Mouse (Mus musculus): ENCODE results near the gene Lypd1. TPM values are rescaled to one million over a fixed set of nuclear protein-coding genes. Genes with fewer than 3 reads are reported as not detected.
A peak's percentile ranks its signal among the peaks of the same experiment; 100 is the strongest.

Lypd1 gene
- total RNA-seq (2021), result 100 to 1,000 TPM; 119 to 130 TPM

DNA sequence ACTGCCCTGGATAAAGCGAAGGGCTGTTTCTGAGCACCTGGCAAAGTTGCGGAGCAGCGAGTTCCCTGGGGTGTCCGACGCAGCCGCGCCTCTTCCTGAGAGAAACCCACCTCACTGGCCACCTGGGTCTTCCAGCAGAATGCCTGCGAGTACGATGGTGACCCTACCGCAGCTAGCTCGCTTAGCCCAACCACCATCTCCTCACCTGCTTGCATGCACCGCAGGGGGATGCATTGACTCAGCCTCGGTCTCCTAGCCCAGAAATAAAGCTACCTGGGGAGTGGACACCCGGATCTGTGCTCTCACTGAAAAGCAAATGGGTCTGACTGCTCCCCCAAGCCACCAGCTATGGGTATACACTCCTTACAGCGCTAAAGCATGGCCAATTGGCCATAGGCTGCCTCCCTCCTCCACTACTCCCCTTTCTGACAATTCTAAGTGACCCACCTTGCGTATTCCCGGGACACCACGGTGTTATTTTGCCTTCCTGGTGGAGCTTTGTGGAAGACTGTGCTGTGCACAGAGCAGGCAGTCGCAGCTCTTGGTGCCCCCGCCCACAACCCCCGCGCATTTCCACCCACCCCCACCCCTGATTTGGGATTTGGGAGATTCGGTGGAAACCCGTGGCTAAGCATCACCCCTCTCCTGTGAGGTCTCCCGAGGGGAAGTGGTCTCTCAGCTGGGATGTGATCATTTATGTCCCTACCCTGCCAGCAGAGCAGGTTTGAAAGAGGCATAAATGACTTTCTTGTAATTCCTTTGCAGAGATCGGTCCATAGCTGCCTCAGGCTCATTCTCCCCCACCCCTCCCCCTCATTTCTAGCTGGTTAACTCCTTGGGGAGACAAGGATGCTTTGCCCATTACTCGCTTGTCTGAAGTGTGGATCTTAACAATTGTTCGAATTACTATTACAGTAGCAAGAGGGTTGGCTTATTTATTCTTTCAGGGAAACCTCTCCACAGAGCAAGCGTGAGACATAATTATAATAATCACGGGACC is at the start of gene Lypd1:
Gene Lypd1 (minus strand): TSS at position 501 of the 1,000 bp plus-strand sequence.
- DNase-seq (ENCODE audit: low spot score in 2 of 2), result peak in 1 of 2 experiments; percentile 12
- intact Hi-C loops (cut with DNase I), result loop anchor here (2.0 to 5.0 kb wide), 2 partner anchors 121 to 518 kb away; no protein-coding TSS in a partner anchor

DNA sequence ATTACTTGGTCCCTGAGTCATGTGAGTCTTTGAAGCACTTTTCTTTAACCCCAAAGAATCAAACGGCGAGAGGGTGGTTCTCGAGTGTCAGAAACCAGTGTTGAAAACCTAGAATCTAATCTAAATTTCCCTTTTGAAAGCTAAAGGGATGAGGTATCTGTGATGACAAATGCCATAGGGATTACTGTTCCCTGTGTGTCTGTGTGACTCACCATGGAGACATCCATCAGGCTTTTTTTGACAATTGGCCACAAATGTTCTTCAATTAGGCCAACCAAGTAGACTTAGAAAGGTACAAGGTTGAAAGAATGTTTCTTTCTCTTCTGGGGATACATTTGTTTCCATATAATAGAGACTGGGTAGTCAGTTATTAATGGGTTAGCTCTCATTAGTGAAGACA is 38.1 kb upstream of the Lypd1 start:
- DNase-seq (ENCODE audit: low spot score in 2 of 2), result no peak
- intact Hi-C loops (cut with DNase I), result no loop called here

DNA sequence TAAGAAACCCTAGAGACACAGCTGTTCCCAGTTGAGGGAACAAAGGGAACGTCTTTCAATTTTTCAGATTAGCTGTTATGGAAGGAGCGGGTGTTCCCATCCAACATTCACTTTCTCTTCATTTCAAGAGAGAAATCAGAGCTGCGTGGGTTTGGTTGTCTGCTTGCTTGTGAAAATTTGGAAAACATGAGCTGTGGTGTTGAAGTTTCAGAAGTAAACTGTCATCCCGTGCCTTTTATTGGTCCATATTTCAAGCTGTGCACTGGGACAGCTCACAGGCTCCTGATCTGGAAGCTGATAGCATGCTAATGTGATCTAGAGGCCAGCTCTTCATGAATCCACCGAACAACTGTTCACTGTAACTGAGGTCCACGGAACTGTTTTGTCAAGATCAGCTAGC is 36.2 kb upstream of the Lypd1 start:
- peak; percentile 11 to 14 for DNase-seq (ENCODE audit: low spot score in 2 of 2)
- intact Hi-C loops (cut with DNase I), result no loop called here

DNA sequence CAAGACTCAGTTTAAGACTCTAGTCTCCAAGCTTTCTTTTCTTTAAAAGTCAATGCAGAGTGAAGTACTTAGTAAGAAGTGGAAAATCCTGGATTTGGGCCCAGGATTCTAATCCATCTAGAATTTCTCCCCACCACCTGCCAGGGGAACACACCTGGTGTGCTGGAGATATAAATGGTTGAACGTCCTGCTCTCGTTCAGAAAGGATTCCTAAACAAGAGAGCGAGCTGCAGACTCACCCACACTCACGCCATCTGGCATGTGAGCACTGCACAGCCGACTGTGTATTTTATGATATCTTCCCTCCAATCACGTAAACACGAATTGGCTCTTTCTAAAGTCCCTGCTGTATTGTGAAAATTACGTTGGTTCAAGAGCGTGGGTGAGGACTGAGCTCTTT is 32.2 kb upstream of the Lypd1 start:
- intact Hi-C loops (cut with DNase I), result no loop called here
- DNase-seq (ENCODE audit: low spot score in 2 of 2), result peak; percentile 58 to 70

DNA sequence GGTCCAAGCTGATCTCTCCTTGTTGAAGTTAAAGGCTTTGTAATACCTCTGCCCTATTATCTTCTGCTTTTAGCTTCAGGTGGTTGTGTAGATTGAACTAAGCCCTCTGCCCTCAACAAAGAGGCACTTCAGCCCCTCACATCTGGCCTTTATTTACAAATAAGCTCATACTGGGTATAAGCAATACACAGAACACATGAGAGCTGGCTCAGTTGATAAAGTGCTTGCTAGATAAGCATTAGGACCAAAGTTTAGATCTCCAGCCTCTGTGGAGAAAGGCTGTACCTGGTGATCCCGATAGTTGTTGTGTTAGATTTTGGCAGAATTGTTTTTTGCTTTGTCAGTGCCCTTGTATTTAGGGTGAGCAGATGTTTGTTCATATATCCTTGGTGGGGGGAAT is 30.4 kb upstream of the Lypd1 start:
- intact Hi-C loops (cut with DNase I), result no loop called here
- DNase-seq (ENCODE audit: low spot score in 2 of 2), result no peak

DNA sequence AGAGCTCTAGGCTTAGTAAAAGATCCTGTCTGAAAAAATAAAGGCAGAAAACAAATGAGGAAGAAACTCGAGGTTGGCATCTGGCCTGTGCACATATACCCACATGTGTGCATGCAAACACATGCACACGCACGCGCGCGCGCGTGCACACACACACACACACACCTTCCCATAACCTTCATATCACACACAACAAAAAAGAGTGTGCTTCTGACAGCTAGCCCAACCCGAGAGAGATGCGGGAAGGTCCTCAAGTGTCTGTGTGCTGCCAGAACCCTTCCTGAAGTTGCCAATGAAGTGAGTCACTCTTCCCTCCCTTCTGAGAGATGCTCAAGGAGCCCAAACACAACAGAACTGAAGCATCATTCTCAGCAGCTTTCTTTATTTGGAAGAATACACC is 12.6 kb upstream of the Lypd1 start:
- DNase-seq (ENCODE audit: low spot score in 2 of 2), result peak in 1 of 2 experiments; percentile 32
- intact Hi-C loops (cut with DNase I), result no loop called here

DNA sequence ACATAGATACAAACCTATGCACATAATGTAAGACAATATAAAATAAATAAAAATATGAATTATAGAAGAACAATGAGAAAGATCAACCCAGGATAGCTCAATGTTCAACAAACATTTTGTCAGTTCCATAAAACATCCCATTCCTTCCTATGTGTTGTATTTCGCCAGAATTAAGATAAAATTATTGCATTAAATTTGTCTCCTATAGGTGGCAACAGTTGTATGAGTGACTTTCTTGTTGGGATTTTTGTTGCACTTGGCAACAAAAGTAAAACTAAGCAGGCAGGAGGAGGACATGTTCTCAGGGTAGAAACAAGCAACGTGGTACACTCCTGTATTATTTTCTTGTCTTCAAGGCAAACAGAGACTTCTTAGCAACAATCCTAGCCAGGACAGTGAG is 10.2 kb upstream of the Lypd1 start:
- no peak for DNase-seq (ENCODE audit: low spot score in 2 of 2)
- intact Hi-C loops (cut with DNase I), result no loop called here

DNA sequence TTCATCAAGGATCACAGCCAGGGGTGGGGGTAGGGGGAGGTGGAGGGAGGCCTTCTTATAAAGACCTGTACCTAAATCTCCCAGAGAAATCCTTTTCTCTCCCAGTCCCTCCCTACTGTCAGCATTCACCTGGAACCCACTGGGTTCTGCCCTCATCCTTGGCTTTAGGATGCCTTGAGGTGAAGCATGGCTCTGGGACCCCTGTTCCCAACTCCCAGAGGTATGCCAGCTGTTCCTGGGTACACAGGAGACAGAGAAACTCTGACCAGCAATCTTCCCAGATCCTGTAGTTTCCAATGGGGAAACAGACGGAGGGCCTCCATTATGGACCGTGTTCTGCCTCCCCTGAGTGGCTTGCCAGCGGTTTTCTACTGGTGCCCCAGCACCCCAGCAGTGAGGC is 7.8 kb upstream of the Lypd1 start:
- intact Hi-C loops (cut with DNase I), result no loop called here

DNA sequence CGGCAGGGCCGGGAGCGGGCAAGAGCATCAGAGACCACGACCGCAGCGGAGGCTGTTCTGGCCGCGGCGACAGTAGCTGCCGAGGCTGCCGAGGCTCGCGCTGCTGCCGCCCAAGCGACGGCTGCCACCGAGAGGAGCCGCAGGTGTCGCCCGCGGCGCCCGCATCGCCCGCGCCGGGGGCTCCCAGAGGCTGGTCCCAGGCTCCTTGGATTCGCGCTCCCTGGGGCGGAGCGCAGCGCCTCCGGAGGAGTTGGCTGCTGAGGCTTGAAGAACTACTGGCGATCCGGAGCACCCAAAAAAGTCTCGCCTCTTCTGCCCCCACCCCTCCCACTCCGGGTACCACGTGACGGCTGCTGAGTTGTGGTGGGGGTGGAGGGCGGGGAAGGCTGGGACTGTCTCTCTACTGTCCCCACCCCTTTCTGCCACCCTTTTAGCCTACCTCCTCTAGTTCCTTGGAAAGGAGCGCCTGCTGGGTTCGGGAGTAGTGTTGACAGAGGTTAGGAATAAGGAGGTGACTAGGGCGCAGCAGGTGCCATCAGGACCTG is 928 bp downstream of the Lypd1 start:
- intact Hi-C loops (cut with DNase I), result loop anchor here (2.0 to 5.0 kb wide), 2 partner anchors 120 to 519 kb away; no protein-coding TSS in a partner anchor
- peak; percentile 56 to 68 for DNase-seq (ENCODE audit: low spot score in 2 of 2)

More for the DNA sequence above, 7.8 kb upstream of the Lypd1 start:
- no peak for DNase-seq (ENCODE audit: low spot score in 2 of 2)

DNA sequence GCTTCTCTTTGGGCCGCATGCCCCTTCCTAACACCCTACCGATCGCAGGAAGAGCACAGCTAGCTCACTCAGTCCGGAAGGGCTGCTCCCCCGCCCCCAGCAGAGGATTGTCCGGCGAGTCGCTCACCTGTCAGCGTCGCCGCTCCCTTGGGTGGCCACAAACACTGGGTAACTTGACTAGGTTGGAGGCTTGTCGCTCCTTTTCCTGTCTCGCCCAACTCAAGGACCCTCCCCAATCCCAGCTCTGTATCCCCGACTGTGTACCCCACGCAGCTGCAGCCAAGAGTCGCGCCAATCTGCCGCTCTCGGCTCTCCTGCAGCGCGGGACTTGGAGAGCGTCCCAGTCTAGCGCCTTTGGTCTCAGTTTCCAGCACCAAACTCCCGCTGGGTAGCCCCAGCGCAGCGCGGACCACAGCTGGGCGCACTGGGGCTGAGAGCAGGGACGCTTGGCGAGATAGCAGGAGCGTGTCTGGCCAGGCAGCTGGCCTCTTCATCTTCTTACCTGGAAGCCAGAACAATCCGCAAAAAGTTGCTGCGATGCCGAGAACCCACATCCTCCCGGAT is 1.5 kb downstream of the Lypd1 start:
- DNase-seq (ENCODE audit: low spot score in 2 of 2), result peak; percentile 51 to 52
- intact Hi-C loops (cut with DNase I), result loop anchor here (5.0 kb wide), 1 partner anchor 119 kb away; no protein-coding TSS in a partner anchor

DNA sequence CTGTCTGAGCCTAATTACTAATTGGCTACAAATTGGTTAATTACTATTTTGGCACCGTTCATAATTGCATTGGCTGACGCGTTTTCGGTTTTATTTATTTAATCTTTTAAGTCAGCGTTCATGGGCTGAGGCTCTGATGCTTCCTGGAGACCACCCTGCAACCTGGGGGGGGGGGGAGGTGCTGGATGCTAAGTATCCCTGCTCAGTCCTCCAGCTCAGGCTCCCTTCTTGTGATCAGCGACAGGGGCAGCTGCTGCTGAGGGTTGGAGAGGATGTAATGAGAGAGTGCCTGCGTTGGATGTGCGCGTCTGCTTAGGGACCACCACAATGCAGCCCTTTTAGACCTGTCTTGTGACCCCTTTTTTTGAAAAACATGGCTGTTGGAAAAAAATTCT is 2.0 kb downstream of the Lypd1 start:
- intact Hi-C loops (cut with DNase I), result loop anchor here (5.0 kb wide), 1 partner anchor 119 kb away; no protein-coding TSS in a partner anchor
- no peak for DNase-seq (ENCODE audit: low spot score in 2 of 2)

DNA sequence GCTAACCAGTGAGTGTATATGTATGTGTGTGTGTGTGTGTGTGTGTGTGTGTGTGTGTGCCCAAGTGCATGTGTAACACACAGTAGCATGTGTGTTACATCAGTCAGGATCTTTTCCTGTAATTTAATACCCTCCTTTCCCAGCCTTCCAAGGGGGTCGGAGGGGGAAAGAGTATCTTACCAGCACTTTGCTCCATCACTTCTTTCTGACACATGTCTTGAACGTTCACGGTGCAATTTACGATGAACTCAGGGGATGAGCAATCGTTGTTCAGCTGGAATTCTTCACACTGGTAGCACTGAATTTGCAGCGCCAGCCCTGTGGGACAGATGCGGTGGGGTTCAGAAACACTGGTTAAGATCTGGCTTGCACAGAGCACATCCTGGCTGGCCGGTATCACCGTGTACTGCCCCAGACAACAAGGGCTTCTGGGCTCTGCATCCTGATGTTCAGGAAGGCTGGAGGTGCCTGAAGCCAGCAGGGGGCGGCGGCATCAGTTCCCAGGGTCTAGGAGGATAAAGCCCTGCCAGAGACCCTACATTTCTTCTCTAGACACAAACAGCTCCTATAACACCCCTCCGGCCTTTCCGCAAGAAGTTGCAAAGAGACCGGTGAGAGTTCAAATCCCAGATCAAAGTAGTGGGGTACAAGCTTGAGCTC is 2.6 kb downstream of the Lypd1 start:
- DNase-seq (ENCODE audit: low spot score in 2 of 2), result peak; percentile 4 to 20
- intact Hi-C loops (cut with DNase I), result loop anchor here (5.0 kb wide), 1 partner anchor 118 kb away; no protein-coding TSS in a partner anchor

DNA sequence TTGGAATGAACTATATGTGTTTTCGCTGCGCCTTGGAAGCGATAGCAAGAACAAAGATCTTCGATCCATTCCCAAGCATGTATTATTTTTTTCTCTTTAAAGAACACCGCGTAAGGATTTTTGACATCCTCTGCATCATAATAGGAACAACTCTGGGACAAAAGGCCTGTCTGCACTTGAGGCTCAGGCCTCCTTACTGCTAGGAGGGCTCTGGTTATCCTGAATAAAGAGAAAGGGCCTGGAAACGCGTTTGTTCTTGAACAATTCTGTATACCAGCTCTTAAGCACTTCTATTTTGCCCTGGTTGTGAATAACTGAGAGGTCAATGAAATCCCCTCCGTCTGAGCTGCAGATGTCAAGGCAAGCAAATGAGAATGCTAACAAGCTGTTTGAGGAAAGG is 19.7 kb downstream of the Lypd1 start:
- intact Hi-C loops (cut with DNase I), result no loop called here
- no peak for DNase-seq (ENCODE audit: low spot score in 2 of 2)

DNA sequence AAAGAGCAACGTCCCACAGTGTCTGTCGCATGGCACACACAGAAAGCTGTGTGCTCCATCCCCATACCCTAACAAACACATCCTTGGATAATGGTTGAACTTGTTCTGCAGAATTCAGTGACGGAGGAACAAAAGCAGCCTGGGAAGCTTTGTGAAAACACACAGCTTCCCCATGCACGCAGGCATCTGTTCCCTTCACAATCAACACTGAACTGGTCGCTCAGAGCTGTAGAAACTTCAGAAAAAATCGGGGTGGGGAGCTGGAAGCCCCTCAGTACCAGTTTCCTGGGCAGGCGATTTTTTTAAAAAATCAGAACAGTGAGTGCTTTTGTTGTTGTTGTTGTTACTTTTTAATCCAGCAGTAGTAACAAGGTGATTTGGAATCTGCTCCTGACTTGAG is 42.8 kb downstream of the Lypd1 start:
- DNase-seq (ENCODE audit: low spot score in 2 of 2), result no peak
- intact Hi-C loops (cut with DNase I), result no loop called here

DNA sequence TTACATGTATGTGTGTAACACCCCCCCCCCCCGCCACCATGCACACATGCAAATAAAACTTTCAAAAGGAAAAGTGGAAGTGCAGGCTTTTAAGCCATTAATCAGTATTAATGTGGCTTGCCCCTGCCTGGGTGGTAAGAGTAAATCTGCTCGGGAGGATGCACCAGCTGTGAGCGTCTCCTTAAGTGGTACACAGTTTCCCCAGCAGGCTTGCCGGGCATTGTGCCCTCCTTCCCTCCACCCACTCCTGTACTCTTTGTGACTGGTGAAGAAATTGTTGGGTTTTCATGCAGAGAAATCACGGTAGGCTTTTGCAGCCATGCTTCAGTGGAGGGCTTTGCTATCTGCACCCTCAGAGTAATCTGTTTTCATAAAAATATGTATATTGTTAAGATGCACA is 54.3 kb downstream of the Lypd1 start:
- intact Hi-C loops (cut with DNase I), result no loop called here
- peak in 1 of 2 experiments; percentile 65 for DNase-seq (ENCODE audit: low spot score in 2 of 2)

DNA sequence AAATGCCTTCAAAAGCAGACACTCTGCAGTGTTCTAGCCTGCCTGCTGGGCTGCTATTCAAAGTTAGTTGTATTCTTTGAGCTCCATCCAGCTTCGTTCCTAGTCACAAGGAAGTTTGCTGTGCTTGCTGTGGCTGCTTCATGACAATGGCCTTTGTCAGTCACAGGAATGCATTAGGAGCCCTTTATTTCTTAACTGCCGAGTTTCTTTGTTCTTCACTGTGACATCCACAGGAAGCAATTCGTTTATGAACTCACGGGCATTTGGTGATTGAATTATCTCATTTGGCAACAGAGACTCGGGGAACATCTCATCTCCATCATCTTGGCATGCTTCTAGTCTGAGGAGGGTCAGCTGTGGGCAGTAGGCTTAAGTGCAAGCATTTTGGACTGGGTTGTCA is 58.3 kb downstream of the Lypd1 start:
- intact Hi-C loops (cut with DNase I), result no loop called here
- DNase-seq (ENCODE audit: low spot score in 2 of 2), result no peak

DNA sequence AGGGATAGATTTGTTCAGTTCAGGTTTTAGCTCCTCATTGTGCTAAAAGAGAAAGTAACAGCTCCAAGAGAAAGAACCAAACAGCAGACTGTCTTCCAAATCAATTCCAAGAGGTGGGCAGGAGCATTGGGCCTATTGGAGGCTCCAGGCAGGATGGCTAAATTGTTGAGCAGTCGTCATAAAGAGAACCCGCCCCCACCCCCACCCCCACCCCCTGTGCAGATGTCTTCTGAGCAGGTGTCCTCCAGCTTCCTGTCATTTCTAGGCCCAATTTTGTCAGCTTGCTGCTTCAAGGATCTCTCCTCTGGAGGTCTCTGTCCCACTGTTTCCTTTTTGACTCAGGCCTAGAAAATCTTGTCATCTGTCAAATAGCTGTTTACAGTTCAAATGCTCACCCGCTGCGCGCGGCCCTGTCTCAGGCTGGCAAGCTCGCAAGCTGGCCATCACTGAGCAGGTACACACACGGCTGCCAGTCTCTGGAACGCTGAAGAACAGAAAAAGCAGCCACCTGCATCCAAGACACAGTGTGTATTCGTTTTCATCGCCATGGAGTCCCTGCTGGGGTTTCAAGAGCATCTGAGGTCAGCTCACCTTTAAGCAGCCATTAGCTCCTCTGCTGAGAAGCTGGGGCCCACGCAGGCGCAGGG is 73.0 kb downstream of the Lypd1 start:
- intact Hi-C loops (cut with DNase I), result no loop called here
- no peak for DNase-seq (ENCODE audit: low spot score in 2 of 2)

DNA sequence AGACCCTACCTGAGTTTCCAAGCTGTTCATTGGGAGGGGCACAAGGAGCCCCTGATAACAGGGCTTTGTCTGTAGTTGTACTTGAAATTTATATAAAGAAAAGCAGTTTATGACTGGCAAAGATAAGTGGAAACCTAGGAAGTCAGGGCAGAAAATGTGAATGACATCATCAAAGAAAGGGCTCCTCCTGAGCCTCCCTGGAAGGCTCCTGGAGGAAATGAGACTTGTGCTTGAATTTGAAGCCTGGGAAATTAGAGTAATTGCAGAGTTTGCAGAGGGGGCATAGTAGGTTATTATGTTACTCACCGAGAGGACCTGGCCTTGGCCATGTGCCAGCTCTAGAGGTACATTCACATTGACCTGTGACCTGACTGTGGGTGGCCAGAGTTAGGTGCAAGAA is 75.4 kb downstream of the Lypd1 start:
- no peak for DNase-seq (ENCODE audit: low spot score in 2 of 2)
- intact Hi-C loops (cut with DNase I), result no loop called here

DNA sequence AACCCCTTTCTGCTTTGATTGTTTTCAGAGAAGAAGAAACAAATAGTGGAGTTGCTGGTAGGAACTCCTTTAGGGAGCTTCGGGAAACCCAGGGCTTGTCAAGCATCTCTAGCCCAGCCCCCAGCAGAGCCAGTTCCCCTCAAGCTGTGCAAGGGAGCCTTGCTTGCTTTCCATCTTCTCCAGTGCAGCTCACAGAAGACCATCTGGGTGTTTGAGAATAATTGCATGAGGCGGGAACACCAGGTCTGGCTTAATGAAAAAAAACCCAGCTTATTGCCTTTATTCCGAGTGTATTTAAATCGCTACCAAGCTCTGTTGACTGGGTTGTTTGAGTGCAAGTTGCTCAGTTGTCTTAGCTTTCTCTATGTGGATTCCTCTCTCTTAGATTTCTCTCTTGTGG is 89.3 kb downstream of the Lypd1 start:
- peak in 1 of 2 experiments; percentile 2 for DNase-seq (ENCODE audit: low spot score in 2 of 2)
- intact Hi-C loops (cut with DNase I), result no loop called here

All from left cerebral cortex, postnatal 25 days (tissue).